Mouse (Mus musculus) forebrain, embryonic 15.5 days (tissue): Measurements from ENCODE around the gene Vmn1r210. TPM values are rescaled to one million over a fixed set of nuclear protein-coding genes. Genes with fewer than 3 reads are reported as not detected.

ENCODE experiments used
- polyA plus RNA-seq: library from polyadenylated mRNA; unstranded; fragments of >200 nt; fragmentation: Nextera tagmentation; extraction: Ambion mirVana; gene quantifications from 2 replicates; pipeline ENCODE4 v1.2.1, GENCODE M21; 2015

The Vmn1r210 gene
- polyA plus RNA-seq, 1 experiment from 2014 or later: not detected

Other genes starting within 250 kb of the Vmn1r210 start
- gene Vmn1r205, start 238.3 kb downstream of the Vmn1r210 start, polyA plus RNA-seq: not detected in 2 replicates
- not detected in 2 replicates for gene Vmn1r206, start 207.1 kb downstream of the Vmn1r210 start, polyA plus RNA-seq
- gene Vmn1r207-ps, start 101.7 kb downstream of the Vmn1r210 start, polyA plus RNA-seq: not detected in 2 replicates
- gene Vmn1r208, start 53.9 kb downstream of the Vmn1r210 start, polyA plus RNA-seq: not detected in 2 replicates
- not detected in 2 replicates for gene Vmn1r209, start 21.7 kb downstream of the Vmn1r210 start, polyA plus RNA-seq
- not detected in 2 replicates for gene Vmn1r211, start 26.2 kb upstream of the Vmn1r210 start, polyA plus RNA-seq
- not detected in 2 replicates for gene Vmn1r212, start 52.9 kb upstream of the Vmn1r210 start, polyA plus RNA-seq
- gene Vmn1r213, start 176.3 kb upstream of the Vmn1r210 start, polyA plus RNA-seq: not detected in 2 replicates
- gene Vmn1r214, start 199.1 kb upstream of the Vmn1r210 start, polyA plus RNA-seq: not detected in 2 replicates
- not detected in 2 replicates for gene Vmn1r215, start 236.7 kb upstream of the Vmn1r210 start, polyA plus RNA-seq